Mouse (Mus musculus) frontal cortex, postnatal 25 days (tissue): ENCODE data around the gene Tada1.
A peak's percentile ranks its signal among the peaks of the same experiment; 100 is the strongest.

ENCODE experiments used
- DNase-seq, 2 experiments: peaks; one replicate each; pipeline ENCODE4 v3.0.0; 2022; ENCODE audit warnings: low spot score in 2 of 2

Tada1 gene

GRCm38 (mm10) chr1:166379013-166379629 lies at the start of gene Tada1:
Gene Tada1 (plus strand): TSS chr1:166379097.
- peak; percentile 87 to 88 for DNase-seq

GRCm38 (mm10) chr1:166330752-166331151 lies 48.1 kb upstream of the Tada1 start:
- no peak for DNase-seq

GRCm38 (mm10) chr1:166339110-166339509 lies 39.8 kb upstream of the Tada1 start:
- no peak for DNase-seq

GRCm38 (mm10) chr1:166342060-166342459 lies 36.8 kb upstream of the Tada1 start:
- DNase-seq: no peak

- no peak for DNase-seq
These were observed 36.4 kb upstream of the Tada1 start for GRCm38 (mm10) chr1:166342539-166342938.

DNA sequence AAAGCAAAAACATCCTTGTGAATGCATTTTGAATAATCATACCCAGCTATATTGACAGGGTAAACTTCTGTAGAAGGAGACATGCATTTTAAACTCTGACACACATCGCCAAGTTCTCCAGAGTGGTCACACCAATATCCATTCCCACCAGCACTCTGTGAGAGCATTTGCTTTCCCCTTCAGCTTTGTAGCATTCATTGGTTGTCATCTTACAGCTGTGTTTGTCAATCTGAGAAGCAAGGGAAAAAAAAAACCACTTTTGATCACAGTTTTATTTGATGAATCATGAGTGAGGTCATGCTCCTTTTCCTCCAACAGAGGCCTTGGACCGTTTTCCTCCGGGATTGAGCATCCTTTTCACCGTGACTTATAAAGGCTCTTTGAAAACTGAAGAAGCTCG lies 35.3 kb upstream of the Tada1 start:
- DNase-seq: no peak

DNA sequence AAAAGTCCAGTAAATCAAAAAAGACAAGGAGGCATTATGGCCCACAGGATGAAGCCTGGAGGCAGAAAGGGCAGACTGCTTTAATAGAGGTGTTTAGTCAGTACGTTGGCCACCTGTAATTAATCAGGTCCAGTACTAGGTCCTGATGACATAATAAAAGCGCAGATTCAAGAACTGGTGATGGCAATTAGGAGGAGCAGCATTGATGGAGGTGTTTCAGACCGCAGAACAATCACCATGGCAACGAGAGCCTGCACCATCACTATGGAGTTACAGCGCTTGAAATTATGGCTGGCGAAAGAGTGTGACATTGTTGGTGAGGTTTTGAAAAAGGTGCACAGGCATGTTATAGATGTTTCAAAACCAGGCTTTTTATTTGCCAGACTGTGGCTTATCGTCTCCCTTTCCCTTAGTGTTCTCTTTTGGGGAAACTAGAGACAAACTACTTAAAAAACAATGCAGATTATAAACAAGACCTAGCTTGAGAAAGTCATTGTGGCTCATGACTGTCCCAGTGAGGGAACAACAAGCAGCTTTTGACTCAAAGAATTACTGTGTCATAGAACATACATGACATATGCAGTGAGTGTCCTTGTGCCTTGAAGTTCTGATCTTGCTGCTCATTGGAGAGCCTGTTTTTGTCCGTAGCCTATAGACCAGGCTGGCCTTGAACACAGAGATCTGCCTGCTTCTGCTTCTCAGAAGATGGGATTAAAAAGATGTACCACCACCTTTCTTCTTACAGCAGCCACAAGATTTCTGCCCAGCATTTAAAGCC lies 34.4 kb upstream of the Tada1 start:
- no peak for DNase-seq

DNA sequence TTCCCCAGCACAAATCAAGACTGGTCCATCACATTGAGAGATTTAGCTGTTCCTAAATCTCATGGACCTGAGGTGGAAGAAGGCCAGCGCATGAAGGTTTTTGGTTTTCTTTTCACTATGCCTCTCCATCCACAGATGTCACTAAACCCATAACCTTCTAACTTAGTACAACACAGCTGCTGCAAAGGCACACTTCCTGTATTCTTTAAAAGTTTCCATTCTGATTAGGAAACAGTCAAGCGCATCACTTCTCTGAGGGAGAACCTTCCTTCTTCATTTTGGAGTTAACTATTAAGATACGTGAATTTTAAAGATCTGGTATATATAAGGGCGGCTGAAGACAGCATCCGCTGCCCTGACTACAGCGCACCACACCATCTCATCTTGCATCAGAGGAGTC lies 33.3 kb upstream of the Tada1 start:
- no peak for DNase-seq

GRCm38 (mm10) chr1:166346906-166347305 lies 32.0 kb upstream of the Tada1 start:
- no peak for DNase-seq

- no peak for DNase-seq
These were observed 29.6 kb upstream of the Tada1 start for GRCm38 (mm10) chr1:166349341-166349740.

DNA sequence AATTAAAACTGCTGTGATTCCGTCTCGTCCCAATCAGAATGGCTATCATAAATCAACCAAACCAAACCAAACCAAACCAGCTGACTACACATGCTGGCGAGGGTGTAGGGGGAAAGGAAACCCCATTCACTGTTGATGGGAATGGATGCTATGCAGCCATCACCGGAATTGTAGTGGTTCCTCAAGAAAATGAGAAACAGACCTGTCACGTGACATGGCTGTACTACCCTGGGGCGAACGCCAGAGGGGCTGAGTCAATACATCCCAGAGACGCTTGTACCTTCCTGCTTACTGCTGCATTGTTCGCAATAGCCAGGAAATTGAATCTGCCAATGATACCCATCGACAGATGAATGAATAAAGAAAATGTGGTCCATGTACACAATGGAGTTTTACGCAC lies 29.1 kb upstream of the Tada1 start:
- DNase-seq: no peak

GRCm38 (mm10) chr1:166360157-166360855 lies 18.6 kb upstream of the Tada1 start:
- peak; percentile 88 to 91 for DNase-seq

DNA sequence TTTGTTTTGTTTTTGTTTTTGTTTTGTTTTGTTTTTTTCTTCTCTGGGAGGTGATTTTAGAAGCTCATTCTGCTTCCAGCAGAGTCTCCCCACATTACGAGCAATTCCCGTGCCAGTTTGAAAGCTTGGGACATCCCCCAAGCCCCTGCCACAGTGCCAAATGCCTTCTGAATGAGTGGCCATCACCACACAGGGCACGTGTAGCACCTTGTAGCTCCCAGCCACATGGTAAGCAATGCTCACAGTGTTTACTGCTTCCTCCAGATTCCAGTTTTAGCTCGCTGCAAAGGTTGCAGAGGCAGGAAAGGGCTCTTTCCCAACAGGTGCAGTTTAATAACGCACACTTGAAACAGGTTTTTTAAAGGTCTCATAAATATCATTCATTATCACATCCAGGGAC lies 18.0 kb upstream of the Tada1 start:
- DNase-seq: no peak

DNA sequence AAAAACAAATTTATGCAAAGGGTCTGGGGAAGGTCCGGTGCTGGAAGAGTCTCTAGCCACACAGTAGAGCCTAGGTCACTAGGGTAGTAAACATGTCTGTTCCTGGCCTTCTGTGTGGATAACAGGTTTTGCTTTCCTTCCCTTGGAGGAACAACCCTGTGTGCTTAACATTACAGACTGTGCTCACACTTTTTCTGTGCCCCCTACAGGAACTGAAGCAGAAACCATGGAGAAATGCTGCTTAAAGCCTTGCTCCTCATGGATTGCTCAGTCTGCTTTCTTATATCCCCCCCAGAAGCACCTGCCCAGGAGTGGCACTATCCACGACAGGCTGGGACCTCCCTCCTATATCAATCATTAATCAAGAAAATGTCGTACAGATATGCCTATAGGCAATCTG lies 17.1 kb upstream of the Tada1 start:
- DNase-seq: no peak

- no peak for DNase-seq
These were observed 16.2 kb upstream of the Tada1 start for GRCm38 (mm10) chr1:166362659-166363058.

DNA sequence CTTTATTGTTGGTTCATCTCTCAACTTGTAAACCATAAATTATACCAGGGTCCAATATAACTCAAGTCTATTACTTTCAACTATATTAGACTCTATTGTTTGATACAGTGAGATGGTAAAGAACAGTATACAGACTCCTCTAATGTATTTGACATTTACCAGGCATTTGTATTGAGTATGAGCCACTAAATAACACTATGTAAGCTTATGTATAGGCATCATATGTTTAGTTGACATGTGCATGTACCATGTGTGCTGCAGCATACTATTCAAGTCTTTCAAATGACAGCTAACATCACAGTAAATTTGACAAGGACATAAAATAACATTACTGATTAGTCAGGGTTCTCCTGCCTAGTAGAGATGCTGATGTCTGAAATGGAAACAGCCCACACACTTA lies 15.8 kb upstream of the Tada1 start:
- DNase-seq: no peak

GRCm38 (mm10) chr1:166377171-166377570 lies 1.7 kb upstream of the Tada1 start:
- no peak for DNase-seq

DNA sequence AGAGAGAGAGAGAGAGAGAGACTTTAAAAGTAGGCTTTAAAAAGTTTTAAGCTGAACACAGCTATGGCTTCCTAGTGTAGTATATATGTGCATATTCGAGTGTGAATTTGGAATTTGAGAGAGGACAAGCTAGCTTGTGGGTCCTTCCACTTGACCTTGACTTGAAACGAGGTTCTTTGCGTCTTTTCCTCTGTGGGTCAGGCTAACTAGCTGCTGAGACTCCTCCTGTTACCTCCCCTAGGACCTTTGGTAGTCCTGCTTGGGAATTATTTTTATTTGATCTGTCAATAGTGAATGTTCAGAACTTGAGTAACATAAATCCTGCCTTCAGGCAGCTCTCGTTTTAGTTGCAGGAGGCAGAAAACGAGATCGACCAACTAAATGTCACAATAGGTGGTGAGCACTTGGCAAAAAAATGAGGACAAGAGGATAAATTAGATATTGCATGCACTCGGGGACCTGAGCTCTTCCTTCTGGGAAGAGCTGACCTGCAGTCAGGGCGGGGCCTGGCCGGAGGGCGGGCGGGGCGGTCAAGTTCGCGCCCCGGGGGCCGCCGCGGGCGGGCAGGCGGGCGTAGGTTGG lies 375 bp upstream of the Tada1 start:
- no peak for DNase-seq

DNA sequence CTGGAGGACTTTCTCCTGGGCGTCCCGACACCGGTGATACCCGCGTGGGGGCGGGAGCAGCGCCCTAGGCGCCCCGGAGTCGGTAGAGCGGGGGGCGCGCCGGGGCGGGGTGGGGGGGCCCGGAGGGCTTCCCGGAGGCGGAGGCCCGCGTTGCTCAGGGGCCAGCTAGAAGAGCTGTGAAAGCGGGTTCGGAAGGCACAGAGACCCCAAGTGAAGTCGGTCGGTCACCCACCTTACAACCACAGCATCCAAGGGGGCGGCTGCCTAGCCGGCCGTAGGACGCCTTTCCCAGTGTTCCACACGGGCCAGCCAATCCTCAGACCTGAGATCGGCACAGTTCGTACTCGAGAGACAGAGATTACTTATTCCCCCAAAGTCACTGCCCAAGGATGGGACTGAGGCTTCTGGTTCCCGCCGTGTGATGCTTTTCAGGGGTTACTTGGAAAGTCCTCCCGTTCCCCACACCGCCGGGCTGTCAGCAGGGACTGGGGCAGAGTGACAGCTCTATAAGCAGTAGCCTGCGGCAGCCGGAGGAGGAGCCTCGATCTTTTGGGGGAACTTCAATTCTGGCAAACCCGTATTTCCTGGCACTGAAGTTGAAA lies 834 bp downstream of the Tada1 start:
- peak; percentile 33 to 46 for DNase-seq

- no peak for DNase-seq
These were observed 2.4 kb downstream of the Tada1 start for GRCm38 (mm10) chr1:166381336-166381735.

GRCm38 (mm10) chr1:166381821-166382220 lies 2.9 kb downstream of the Tada1 start:
- DNase-seq: no peak

GRCm38 (mm10) chr1:166382626-166383025 lies 3.7 kb downstream of the Tada1 start:
- DNase-seq: no peak
